In the genomic region with DNA sequence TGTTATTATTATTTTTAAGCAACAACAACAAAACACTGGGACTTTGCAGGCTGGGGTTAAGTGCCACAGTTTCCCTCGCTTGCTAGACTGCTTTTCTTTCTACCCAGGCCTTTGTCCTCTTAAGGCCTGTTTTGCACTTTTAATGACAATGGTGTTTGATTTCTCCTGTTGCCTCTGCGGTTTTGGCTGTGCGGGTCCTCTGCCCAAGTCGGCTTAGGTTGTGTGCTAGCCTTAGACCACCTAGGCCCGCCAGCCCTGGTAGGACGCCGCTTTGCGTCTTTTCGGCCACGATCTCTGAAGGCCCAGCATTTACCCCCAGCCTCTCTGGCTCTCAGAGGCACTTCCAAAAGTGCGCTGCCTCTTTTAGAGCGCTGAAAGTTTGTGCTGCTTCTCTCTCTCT, we compare ENCODE assay signal across 11 mouse cellular contexts. TPM values are rescaled to one million over a fixed set of nuclear protein-coding genes. Genes with fewer than 3 reads are reported as not detected.
A peak's percentile ranks its signal among the peaks of the same experiment; 100 is the strongest.
DNase-seq lines count a peak whose midpoint lies in the region; ATAC-seq lines count a peak whose summit lies in the region.
"Had no signal": no experiment of that assay in that cellular context is flagged by ENCODE, and none has a peak within 500 bp of the region (broad histone marks: within the 10 kb centered on the region; RNA-seq: fewer than 3 reads in every experiment).

No protein-coding gene starts in this region.

- H3K36me3 ChIP-seq in forebrain, embryonic 10.5 days (replicated peaks) = no peaks in the 10 kb centered on the region
- H3K36me3 ChIP-seq in forebrain, embryonic 12.5 days (replicated peaks) = no peaks in the 10 kb centered on the region
- no peaks in the 10 kb centered on the region for H3K36me3 ChIP-seq in midbrain, embryonic 10.5 days
- H3K36me3 ChIP-seq in midbrain, embryonic 16.5 days (ENCODE audit: control insufficient read depth, insufficient read depth, low read length) = no peaks in the 10 kb centered on the region
- H3K36me3 ChIP-seq in embryonic facial prominence, embryonic 13.5 days = no peaks in the 10 kb centered on the region
- no peaks in the 10 kb centered on the region for H3K36me3 ChIP-seq in limb, embryonic 11.5 days (ENCODE audit: control insufficient read depth, insufficient read depth, low read length)
- H3K36me3 ChIP-seq: liver, embryonic 15.5 days had no signal

- no peak overlapping the region for H3K4me2 ChIP-seq in forebrain, embryonic 12.5 days
- H3K4me2 ChIP-seq in midbrain, embryonic 16.5 days (ENCODE audit: low read length) = no peak overlapping the region
- peak overlapping the region; percentile 68 for H3K4me2 ChIP-seq in embryonic facial prominence, embryonic 13.5 days
- H3K4me2 ChIP-seq in limb, embryonic 11.5 days (ENCODE audit: low read depth, severe bottlenecking) = no peak overlapping the region
- H3K4me2 ChIP-seq: liver, embryonic 15.5 days had no signal

- ATAC-seq in forebrain, embryonic 12.5 days (ENCODE audit: low FRiP score) = no peak
- ATAC-seq in midbrain, embryonic 16.5 days = no peak
- ATAC-seq in embryonic facial prominence, embryonic 13.5 days (ENCODE audit: insufficient number of reproducible peaks, insufficient read depth, low FRiP score, low TSS enrichment, low read depth) = no peak
- ATAC-seq in limb, embryonic 11.5 days (ENCODE audit: insufficient number of reproducible peaks, low FRiP score, low TSS enrichment, low read depth) = no peak

- under 1% methylated on average over 12 of the region's 12 CpGs for WGBS in forebrain, embryonic 10.5 days
- whole genome bisulfite sequencing in forebrain, embryonic 12.5 days = 2% methylated on average over 12 of the region's 12 CpGs
- under 1% methylated on average over 12 of the region's 12 CpGs for WGBS in midbrain, embryonic 10.5 days
- WGBS in midbrain, embryonic 16.5 days = under 1% methylated on average over 12 of the region's 12 CpGs
- WGBS in embryonic facial prominence, embryonic 13.5 days = 3% methylated on average over 12 of the region's 12 CpGs
- WGBS in limb, embryonic 11.5 days = under 1% methylated on average over 12 of the region's 12 CpGs

- H3K9ac ChIP-seq in forebrain, embryonic 12.5 days = no peak overlapping the region
- H3K9ac ChIP-seq in midbrain, embryonic 16.5 days (ENCODE audit: low read depth, low read length) = no peak overlapping the region
- H3K9ac ChIP-seq in embryonic facial prominence, embryonic 13.5 days = peak overlapping the region; percentile 76
- H3K9ac ChIP-seq in limb, embryonic 11.5 days (ENCODE audit: low read length) = no peak overlapping the region
- H3K9ac ChIP-seq: liver, embryonic 15.5 days had no signal

- no peaks in the 10 kb centered on the region for H3K9me3 ChIP-seq in forebrain, embryonic 10.5 days
- H3K9me3 ChIP-seq in forebrain, embryonic 12.5 days = no peaks in the 10 kb centered on the region
- H3K9me3 ChIP-seq in midbrain, embryonic 10.5 days (replicated peaks) = no peaks in the 10 kb centered on the region
- no peaks in the 10 kb centered on the region for H3K9me3 ChIP-seq in midbrain, embryonic 16.5 days (replicated peaks; ENCODE audit: control insufficient read depth, low read length, poor library complexity, severe bottlenecking)
- no peaks in the 10 kb centered on the region for H3K9me3 ChIP-seq in embryonic facial prominence, embryonic 13.5 days
- H3K9me3 ChIP-seq in limb, embryonic 11.5 days (ENCODE audit: control insufficient read depth, low read length) = no peaks in the 10 kb centered on the region
- H3K9me3 ChIP-seq: liver, embryonic 15.5 days had no signal

- no peak overlapping the region for H3K27ac ChIP-seq in forebrain, embryonic 10.5 days
- no peak overlapping the region for H3K27ac ChIP-seq in forebrain, embryonic 12.5 days
- no peak overlapping the region for H3K27ac ChIP-seq in midbrain, embryonic 10.5 days (replicated peaks)
- no peak overlapping the region for H3K27ac ChIP-seq in midbrain, embryonic 16.5 days (ENCODE audit: low read length)
- peak overlapping the region; percentile 83 for H3K27ac ChIP-seq in embryonic facial prominence, embryonic 13.5 days
- no peak overlapping the region for H3K27ac ChIP-seq in limb, embryonic 11.5 days (replicated peaks; ENCODE audit: low read depth, low read length)
- H3K27ac ChIP-seq: liver, embryonic 15.5 days had no signal

- peaks cover 66% of the 10 kb centered on the region for H3K27me3 ChIP-seq in forebrain, embryonic 10.5 days (ENCODE audit: poor library complexity, severe bottlenecking)
- H3K27me3 ChIP-seq in forebrain, embryonic 12.5 days = peaks cover 58% of the 10 kb centered on the region
- peaks cover 82% of the 10 kb centered on the region for H3K27me3 ChIP-seq in midbrain, embryonic 10.5 days (ENCODE audit: low read depth, poor library complexity, severe bottlenecking)
- H3K27me3 ChIP-seq in midbrain, embryonic 16.5 days (ENCODE audit: control insufficient read depth, insufficient read depth, low read depth, low read length) = peaks cover 33% of the 10 kb centered on the region
- H3K27me3 ChIP-seq in embryonic facial prominence, embryonic 13.5 days = peaks cover 56% of the 10 kb centered on the region
- peaks cover 46% of the 10 kb centered on the region for H3K27me3 ChIP-seq in limb, embryonic 11.5 days (ENCODE audit: control insufficient read depth, insufficient read depth, low read length)

- DNase-seq in forebrain, embryonic 10.5 days (ENCODE audit: extremely low spot score, low spot score) = peak; percentile 34
- peak; percentile 47 for DNase-seq in midbrain, embryonic 10.5 days (ENCODE audit: low spot score)
- peak; percentile 46 for DNase-seq in limb, embryonic 11.5 days (ENCODE audit: low spot score)
- no peak for DNase-seq in adrenal gland, adult 8-10 months
- no peak for DNase-seq in thymus, postnatal 0 days (ENCODE audit: low spot score)
- DNase-seq: kidney, adult 9 months had no signal

- H3K4me1 ChIP-seq in forebrain, embryonic 10.5 days = peaks cover 54% of the 10 kb centered on the region
- peaks cover 42% of the 10 kb centered on the region for H3K4me1 ChIP-seq in forebrain, embryonic 12.5 days
- peaks cover 50% of the 10 kb centered on the region for H3K4me1 ChIP-seq in midbrain, embryonic 10.5 days
- peaks cover 30% of the 10 kb centered on the region for H3K4me1 ChIP-seq in midbrain, embryonic 16.5 days (ENCODE audit: control insufficient read depth, insufficient read depth, low read length)
- H3K4me1 ChIP-seq in embryonic facial prominence, embryonic 13.5 days = peaks cover 24% of the 10 kb centered on the region
- peaks cover 7% of the 10 kb centered on the region; the same call in 1 of the 2 replicates for H3K4me1 ChIP-seq in limb, embryonic 11.5 days (ENCODE audit: control insufficient read depth, insufficient read depth, low read length)

- H3K4me3 ChIP-seq in forebrain, embryonic 10.5 days = no peak overlapping the region
- H3K4me3 ChIP-seq in forebrain, embryonic 12.5 days (replicated peaks) = no peak overlapping the region
- no peak overlapping the region for H3K4me3 ChIP-seq in midbrain, embryonic 10.5 days
- no peak overlapping the region for H3K4me3 ChIP-seq in midbrain, embryonic 16.5 days (ENCODE audit: low read depth, low read length)
- H3K4me3 ChIP-seq in embryonic facial prominence, embryonic 13.5 days = peak overlapping the region; percentile 46
- no peak overlapping the region for H3K4me3 ChIP-seq in limb, embryonic 11.5 days (ENCODE audit: low read depth, low read length)
- H3K4me3 ChIP-seq: liver, embryonic 15.5 days; myocyte had no signal

RNA-seq across cellular contexts. Expression of a gene that starts 2.9 kb away (rescaled TPM):
- polyA plus RNA-seq in forebrain, embryonic 10.5 days (2016; fragmentation: Nextera tagmentation; extraction: Ambion mirVana) = 0.91 and 1.4 TPM in 2 replicates
- polyA plus RNA-seq in forebrain, embryonic 12.5 days (2016; fragmentation: Nextera tagmentation; extraction: Ambion mirVana) = 2.5 and 2.6 TPM in 2 replicates
- 0.81 and 1.1 TPM in 2 replicates for polyA plus RNA-seq in midbrain, embryonic 10.5 days (2016; fragmentation: Nextera tagmentation; extraction: Ambion mirVana)
- polyA plus RNA-seq in midbrain, embryonic 16.5 days (2015; fragmentation: Nextera tagmentation; extraction: Ambion mirVana) = 0.92 and 1.6 TPM in 2 replicates
- polyA plus RNA-seq in embryonic facial prominence, embryonic 13.5 days (2015; fragmentation: Nextera tagmentation; extraction: Ambion mirVana) = 19.4 and 23.9 TPM in 2 replicates
- 1.5 and 1.8 TPM in 2 replicates for polyA plus RNA-seq in limb, embryonic 11.5 days (2014; fragmentation: Nextera tagmentation; extraction: Ambion mirVana)
- total RNA-seq in adrenal gland, adult 8-10 months (2022) = 1 to 10 TPM; 1.9 to 3.2 (median 2.4) TPM
- 0.10 and 0.14 TPM in 2 replicates for polyA plus RNA-seq in thymus, postnatal 0 days (2015; fragmentation: Nextera tagmentation; extraction: Ambion mirVana)

Comparison
In these comparisons a context has a peak if more than half of its experiments do, and no peak if none do; other contexts are left out.
1. DNase-seq: peak in forebrain, embryonic 10.5 days (single experiment), midbrain, embryonic 10.5 days (single experiment) and limb, embryonic 11.5 days (single experiment); none in adrenal gland, adult 8-10 months (single experiment) and thymus, postnatal 0 days (single experiment).